Mouse (Mus musculus): ENCODE measurements at regions not wholly inside any gene's neighbourhood (a gene's known extent, or its start where the extent isn't known, plus 50 kb on each side); places are given as distances from the start of the nearest gene placed in this dataset.
A peak's percentile ranks its signal among the peaks of the same experiment; 100 is the strongest.

DNA sequence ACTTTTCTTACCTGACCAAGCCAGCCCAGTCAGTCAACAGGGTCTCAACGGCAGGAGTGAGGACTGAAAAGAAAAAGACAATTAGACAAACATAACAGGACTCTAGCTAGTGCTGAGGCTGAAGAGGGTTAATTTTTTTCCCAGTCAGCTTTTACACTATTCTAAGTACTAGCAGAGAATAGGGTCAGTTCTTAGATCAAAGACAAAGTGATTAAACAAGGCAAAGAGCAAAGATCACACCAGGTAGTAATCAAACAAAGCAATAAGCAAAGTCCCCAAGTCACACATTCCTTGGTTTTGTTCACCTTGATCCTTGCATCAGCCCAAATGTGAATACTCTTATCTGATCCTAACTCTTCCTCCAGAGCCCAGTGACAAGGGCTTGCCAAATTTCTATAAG, 267.8 kb upstream of the Tsc22d2 start:
- no peak for DNase-seq (ENCODE audit: low read depth, low spot score)

DNA sequence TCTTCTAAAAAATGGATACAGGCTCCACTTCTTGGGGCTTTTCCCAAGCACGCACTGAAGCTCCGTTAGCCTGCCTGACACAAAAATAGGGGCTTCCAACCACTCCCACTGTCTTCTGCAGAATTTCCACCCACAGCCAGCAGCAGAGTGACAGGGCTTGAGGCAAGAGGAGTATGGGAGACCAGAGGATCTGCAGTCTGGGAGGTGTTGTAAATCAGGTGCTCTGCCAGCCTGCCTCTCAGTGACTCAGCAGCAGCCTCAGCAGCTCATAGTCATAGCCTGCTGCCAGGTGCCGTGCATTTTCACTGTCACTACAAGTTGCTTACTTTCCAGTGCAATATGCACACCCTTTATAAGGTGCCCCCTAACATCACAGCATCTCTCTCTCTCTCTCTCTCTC, 261.4 kb upstream of the Tsc22d2 start:
- DNase-seq (ENCODE audit: low read depth, low spot score), result no peak

DNA sequence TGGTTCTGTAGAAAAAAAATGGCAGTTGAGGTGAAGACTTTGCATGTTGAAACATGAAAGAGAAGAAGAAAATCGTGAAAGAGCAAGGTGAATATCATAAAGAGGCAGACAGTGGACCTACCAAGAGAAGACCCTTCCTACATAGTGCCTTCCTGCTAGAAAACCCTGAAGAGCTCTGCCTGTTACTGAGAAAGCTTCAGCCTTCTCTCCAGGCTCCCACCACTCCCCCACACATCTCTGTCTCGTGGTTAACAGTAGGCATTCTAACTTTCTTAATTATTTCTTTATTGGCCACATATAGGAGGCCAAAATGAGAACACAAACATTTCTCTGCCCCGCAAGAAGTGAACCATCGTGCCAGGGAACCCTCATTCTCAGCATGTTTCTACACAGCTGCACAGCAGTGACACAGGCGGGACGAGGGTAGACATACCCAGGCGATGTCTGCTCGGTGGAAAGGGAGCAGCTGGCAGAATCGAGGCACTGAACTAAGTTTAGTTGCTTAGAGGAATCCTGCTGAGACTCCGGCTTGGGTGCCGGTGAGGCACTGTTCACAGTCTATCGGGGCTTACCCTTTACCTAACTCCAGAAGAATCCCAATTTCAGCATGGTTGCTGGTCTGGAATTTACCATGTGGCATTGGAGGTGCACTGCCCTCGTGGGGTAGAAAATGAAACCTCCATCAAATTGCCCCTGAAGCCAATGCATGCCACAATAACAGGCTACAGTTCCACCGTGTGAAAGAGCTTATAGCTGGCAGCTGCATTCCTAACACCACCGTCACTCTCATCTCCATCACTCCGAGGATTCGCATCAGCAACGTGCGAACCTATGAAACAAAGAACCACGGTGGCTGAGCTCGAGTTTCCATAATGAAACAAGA, 260.4 kb upstream of the Tsc22d2 start:
- DNase-seq (ENCODE audit: low read depth, low spot score), result no peak

DNA sequence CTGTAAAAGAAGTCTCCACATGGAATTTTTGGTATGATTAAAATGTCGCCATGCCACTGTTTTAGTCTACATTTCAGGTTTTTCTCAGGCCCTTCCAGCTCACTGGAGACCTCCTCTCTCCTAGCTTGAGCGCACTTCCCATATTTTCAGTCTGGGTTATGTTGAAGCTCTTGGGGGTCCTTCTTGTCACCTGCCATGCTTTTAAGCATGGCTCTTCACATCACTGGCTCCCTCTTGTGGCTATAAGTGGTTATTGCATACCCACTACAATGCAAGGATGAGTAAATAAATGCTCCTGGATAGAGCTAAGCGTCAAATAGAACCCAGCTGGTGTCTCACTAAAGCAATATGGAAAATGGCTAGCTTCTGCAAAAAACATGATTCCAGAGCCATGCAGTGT, 255.1 kb upstream of the Tsc22d2 start:
- no peak for DNase-seq (ENCODE audit: low read depth, low spot score)

DNA sequence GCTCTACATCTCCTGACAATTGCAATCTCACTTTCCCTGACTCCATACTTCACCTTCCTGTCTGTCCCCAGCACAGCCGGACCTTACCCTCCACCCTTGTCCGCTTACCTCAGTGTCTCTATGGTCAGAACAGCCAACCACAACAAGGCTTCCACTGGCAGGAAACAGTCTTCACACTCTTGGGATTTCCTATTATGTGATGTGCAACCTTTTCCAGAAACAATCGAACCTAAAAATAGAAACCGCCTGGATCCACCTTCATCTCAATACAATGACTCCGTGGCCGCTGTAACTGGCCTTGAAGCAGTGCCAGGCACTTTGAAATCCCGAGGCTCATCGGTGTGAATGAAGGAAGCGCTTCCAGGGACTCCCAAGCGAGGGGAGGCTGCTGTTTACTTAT, 252.3 kb upstream of the Tsc22d2 start:
- no peak for DNase-seq (ENCODE audit: low read depth, low spot score)

DNA sequence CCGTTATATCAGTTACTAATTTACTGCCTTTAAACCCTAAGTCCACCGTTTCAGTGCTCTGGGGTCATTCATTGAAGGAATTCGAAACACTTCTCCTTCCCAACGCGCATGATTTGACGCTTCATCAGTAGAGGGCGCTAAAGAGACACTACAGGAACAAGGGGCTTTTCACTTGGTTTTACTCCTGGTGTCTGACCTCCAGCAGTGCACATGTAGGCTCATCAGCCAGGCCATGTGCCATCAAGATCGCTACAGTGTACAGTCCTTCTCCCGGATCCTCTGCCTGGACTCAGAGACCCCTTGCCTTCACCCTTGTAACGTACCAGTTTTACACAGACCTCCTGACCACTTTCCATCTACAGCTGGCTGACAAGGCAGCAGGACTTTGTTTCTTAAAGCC, 250.7 kb upstream of the Tsc22d2 start:
- peak; percentile 77 for DNase-seq (ENCODE audit: low read depth, low spot score)

DNA sequence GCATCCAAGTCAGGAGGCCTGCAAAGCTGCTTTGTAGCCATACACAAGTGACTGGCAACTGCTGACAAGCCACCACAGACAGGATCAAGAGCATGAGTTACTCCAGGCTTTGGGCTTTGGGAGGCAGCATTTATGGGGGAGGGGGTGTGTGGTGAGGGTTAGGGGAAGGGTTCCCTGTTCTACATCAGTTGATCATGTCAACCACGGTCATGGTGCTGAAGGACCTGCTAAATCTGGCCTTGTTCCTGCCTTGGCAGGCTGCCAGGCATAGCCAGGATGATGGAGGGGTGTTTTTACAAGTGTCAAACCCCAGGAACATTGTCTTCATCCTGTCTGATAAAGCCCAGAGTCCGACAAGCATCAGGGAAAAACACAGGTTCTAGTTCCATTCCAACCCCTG, 247.9 kb upstream of the Tsc22d2 start:
- DNase-seq (ENCODE audit: low read depth, low spot score), result no peak

DNA sequence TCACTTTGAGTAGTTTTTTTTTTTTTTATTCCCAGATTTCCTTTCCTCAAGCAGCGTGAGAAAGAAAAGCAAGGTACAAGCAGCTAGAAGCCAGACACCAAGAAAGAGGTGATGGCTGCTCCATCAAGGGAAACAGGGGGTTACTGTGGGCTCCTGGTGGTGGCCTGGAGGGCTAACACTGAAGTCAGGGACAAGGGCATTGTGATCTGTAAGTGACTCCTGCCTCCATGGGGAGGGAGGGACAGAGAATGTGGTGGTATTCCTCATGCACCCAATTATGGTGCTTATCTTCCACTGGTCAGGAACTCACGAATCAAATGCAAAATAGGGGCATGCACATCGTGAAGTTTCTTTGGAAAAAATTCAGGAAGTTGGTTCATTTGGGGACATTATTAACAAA, 247.4 kb upstream of the Tsc22d2 start:
- no peak for DNase-seq (ENCODE audit: low read depth, low spot score)

DNA sequence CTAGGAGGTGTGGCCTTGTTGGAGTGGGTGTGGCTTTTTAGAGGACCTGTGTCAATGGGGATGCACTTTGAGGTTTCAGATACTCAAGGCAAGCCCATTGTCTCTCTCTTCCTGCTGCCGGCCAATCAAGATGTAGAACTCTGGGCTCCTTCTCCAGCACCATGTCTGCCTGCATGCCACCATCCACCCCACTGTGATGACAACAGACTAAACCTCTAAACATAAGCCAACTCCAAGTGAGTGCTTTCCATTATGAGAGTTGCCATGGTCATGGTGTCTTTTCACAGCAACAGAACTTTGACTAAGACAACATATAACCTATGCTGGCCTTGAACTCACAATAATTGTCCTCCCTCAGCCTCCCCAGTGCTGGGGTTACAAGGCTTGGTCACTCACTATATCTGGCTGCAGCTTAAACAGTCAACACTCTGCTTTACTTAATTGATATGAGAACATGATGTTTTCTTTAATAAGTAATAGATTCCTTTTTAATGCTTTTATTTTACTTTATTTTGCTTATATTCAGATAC, 246.7 kb upstream of the Tsc22d2 start:
- no peak for DNase-seq (ENCODE audit: low read depth, low spot score)

DNA sequence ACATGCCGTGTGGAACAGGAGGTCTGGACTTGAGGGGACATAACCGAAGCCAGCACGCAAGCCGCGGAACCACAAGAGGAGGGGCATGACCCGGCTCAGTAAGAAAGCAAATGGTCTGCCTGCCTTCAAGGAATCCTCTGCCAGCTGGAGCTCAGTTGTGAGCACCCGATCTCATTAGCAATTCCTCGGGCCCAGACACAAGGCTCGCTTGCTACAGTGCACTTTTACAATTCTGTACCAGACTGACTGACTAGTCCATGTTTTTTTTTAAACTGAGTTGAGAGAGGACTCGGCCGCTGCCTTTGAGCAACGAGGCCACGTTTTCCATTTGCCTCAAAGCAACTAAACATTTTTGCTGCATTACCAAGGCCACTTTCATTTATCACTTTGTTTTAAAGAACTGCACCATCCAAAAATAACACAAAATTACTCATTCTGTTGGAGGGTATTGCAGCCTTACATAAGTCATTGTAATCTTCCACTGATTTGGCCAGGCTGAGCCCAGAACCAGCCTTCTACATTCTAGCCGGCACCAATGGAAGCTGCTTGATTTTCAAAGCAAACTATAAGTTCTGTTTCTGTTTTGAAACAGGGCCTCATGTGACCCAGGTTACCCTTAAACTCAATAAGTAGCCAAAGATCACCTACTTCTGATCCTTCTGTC, 245.9 kb upstream of the Tsc22d2 start:
- DNase-seq (ENCODE audit: low read depth, low spot score), result no peak

DNA sequence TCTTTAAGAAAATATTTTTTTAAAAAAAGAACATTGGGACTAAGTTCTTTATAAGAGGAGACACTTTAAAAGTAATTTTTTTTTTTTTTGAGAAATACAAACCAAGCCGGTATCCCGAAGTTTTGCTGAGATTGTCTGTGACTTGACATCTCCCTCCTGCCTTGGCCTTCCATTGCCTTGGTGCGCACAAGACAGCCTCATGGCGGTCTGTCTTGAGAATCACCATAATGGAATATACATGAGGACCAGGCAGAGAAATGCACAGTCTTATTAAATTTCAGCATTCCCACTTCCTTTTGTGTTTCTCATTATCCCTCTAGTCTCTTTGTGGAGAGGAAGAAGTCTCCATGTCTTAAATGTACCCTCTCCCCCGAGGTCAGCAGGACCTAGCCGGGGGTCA, 244.7 kb upstream of the Tsc22d2 start:
- no peak for DNase-seq (ENCODE audit: low read depth, low spot score)

DNA sequence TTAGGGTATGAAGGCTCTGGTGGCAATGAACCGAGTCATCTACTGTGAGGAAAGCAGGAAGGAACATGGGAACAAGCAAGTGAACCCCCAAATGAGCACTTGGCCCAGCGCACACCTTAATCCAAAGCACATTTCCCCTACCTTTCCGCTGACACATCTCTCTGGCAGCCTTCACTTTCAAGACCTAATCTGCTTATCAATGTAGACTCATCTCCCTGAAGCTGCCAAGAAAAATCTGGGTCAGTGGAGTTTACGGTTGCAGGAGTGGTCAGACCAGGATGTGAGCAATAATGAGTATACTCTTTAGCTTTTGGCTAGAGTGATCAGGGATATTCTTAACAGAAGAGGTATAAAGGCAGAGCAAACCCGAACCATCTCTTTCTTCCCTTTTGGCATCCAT, 242.4 kb upstream of the Tsc22d2 start:
- DNase-seq (ENCODE audit: low read depth, low spot score), result no peak

DNA sequence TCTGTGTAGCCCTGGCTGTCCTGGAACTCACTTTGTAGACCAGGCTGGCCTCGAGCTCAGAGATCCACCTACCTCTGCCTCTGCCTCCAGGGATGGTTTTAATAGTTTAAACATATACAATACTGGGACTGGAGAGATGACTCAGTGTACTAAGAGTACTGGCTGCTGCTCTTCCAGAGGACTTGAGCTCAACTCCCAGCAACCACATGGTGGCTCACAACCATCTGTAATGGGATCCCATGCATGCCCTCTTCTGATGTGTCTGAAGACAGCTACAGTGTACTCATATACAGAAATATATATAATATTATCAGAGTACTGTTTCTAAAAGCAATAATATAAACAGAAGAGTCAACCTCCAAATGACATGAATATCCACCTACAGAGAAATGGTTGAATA, 240.7 kb upstream of the Tsc22d2 start:
- no peak for DNase-seq (ENCODE audit: low read depth, low spot score)

DNA sequence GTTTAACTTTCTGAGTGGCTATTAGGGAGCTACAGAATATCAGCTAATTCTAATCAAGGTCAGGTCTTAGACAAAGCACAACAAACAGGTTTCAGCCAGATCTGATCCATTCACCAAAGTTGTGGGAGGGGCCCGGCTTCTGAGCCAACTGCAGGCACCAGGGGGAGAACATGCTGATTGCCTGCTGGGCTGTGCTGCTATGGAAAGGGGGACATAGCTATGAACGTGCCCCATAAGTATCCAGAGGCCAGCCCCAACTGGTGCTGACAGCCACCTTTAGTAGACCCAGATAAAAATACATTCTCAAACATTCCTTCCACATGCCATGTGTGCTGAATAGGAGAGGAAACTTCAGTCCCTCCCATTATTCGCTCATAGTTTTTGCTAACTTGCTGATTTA, 232.8 kb upstream of the Tsc22d2 start:
- no peak for DNase-seq (ENCODE audit: low read depth, low spot score)

DNA sequence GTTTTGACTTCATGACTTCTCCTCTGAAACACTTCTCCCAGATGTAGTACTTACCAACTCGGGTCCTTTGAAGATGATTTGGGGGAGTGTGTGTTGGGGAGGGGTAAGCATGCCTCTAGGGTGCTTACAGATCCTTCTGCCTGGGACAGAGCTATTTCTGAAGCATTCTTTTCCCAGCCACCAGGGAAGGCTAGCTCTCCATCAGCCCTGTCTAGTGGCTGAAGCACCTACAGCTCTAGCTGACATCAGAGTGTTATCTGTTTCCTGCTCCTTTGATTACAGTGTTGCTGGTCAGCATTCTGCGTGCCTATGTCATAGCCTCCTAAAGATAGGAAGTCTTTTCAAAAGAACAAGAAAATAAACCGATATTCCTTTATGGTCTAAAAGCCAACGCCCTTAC, 232.2 kb upstream of the Tsc22d2 start:
- DNase-seq (ENCODE audit: low read depth, low spot score), result no peak

DNA sequence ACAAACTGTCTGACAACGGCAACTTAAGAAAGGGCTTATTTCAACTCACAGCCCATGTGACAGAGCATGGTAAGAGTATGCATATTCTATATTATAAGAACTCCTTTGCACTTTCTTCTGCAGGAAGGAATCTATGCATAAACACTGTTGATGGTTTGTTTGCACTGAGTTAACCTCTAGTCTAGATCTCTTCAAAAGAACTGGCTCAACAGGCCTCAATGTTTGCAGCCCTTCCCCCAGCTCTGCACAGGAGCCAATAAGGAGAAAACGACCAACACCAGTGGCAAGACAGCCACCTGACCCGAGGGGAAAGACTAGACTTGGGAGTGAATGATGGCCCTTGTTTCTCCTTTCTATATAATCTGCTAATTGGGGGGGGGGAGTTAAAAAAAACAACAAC, 231.2 kb upstream of the Tsc22d2 start:
- DNase-seq (ENCODE audit: low read depth, low spot score), result no peak

DNA sequence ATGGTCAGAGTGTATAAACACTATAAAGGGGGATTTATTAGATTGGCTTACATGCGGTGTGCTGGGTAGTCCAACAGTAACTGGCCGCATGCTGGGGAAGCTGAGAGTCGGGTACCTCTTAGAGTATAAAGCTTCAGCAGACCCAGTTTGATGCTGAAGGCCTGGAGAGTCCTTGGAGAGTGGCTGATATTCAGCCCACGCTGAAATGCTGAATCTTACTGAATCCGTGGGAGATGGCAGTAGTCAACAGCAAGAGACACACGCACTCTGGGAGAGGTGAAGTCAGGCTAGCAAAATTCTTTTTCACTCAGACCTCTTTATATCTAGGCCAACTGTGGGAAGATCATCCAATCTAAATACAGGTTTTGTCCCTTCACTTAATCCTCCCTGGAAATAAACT, 214.1 kb upstream of the Tsc22d2 start:
- no peak for DNase-seq (ENCODE audit: low read depth, low spot score)

DNA sequence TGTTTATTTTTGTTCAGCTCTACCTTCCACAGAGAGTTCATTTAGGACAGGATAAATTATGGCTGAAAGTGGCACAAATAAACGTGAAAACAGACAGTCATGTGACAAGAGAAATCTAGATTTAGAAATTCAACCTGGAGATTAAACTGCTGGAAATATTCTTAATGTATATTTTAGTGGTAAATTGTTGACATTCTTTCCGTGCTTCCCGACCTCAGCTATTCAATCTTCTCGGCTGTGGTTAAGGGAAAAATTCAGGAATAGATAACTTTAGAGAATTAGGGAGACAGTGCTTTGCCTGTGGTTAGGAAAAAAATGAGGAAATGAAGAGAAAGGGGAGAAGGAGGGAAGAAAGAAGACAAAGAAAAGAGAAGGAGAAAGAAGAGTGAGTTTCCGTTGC, 211.7 kb upstream of the Tsc22d2 start:
- no peak for DNase-seq (ENCODE audit: low read depth, low spot score)

DNA sequence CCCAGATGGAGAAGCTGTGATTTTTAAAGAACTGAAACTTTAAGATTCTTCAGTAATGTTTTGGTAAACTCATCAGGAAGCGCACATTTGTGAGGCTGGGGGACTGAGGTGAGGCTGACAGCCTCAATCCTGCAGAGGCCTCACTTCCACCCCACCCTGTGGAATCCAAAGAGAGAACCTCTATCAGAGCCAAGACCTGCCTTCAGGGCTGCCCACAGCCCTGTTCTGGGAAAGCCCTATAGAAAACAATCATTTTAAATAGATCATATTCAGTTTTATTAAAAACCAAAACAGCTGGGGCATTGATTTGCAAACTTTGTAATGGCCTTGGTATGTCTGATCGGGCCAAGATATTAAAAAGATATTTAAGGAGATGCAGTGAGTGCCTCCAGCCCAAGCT, 210.7 kb upstream of the Tsc22d2 start:
- DNase-seq (ENCODE audit: low read depth, low spot score), result no peak

DNA sequence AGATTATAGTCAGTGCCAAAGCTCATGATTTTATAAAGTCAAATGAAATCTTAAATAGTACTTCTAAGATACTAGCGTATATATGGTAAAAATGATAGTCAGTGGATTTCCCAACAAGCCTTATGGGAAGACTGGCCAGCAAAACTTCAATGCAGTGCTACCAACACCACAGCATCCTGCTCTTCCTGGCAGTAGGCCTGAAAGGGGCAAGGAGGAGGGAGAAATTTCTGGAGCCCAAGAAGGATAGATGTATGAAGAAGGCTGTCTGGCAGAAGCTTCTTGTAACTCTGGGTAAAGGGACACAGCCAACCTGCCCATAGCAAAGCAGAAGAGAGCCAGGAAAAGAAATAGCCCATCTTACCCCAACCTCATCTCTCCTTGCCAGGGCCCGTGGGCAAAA, 209.0 kb upstream of the Tsc22d2 start:
- DNase-seq (ENCODE audit: low read depth, low spot score), result no peak

DNA sequence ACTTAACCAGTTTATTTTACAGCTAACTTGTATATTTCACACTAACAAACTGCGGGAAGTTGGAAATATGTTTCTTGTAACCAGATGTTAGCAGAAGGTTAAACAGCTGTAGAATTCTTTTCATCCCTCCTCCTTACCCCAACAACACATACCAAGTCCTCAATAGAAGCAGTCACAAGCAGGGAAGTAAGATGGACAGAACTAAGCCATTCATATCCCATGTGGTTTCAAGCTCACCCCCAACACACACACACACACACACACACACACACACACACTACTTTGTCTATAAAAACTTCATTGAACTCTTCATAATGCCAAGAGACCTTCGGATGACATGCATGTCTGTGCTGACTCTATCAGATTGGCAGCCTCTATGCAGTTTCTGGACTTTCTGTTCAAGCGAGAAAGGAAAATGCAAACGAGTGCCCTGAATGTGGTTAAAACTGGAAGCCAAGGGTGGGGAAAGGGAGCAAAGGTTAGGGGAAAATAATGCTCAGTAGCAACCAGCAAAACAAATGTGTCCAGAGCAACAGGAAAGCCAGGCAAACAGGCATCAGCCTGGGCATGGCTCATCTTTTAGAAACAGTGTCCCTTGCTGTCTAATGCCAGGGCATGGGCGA, 207.6 kb upstream of the Tsc22d2 start:
- DNase-seq (ENCODE audit: low read depth, low spot score), result no peak

DNA sequence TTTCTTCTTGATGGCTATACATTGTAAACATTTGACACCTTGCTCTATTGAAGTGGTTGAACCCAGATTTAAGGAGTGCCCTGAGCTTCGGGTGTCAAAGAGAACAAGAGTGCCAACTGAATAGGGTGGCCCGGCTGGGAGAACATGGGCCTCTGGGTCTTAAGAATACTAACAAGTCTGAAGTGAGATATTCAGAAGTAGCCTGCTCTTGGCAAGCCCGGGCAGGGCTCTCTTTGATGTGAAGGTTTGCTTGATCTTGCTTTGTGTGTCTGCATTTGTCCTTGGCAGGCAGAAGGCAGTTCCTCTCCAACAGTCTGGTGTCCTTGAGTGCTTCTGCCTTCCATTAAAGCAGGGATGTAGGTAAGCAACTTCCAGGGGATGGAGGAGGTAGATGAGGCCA, 203.5 kb upstream of the Tsc22d2 start:
- DNase-seq (ENCODE audit: low read depth, low spot score), result no peak

DNA sequence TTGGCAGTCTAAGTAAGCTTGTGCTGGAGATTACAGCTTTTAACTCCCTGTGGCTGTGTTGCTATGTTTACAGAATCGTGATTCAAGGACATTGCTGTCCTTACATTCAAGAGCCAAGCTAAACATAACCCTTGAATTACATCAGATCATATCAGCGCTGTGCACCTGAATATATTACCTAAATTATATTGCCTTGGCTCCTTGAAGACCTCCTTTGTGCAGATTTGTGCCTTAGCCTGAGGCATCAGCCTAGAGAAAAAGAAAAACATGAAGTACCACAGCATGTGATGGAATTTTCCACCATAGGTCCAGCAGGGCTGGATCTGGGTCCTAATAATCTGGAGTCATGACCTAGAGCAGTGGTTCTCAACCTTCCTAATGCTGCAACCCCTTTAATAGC, 189.8 kb upstream of the Tsc22d2 start:
- DNase-seq (ENCODE audit: low read depth, low spot score), result no peak

Measured in retina, postnatal 7 days (tissue).